Mouse (Mus musculus) lung, adult 2 months (tissue): ENCODE data around the gene Myocd.

Experiments used
- CTCF ChIP-seq: fragments of 200-500 bp; IDR thresholded peaks from 2 replicates; pipeline ENCODE4 v1.5.1; 2011; ENCODE audit warnings: mild to moderate bottlenecking, low read length, control low read depth; ENCODE audit not compliant: insufficient read depth
- POLR2A ChIP-seq: fragments of 200-500 bp; IDR thresholded peaks from 2 replicates; pipeline ENCODE4 v1.6.1; 2011; ENCODE audit warnings: low read depth, mild to moderate bottlenecking, control low read depth, low read length, borderline replicate concordance; ENCODE audit errors: extremely low read depth

- TF ChIP-seq POLR2A (no peak), CTCF (no peak)
Measured at GRCm38 (mm10) chr11:65153006-65153405, 116.8 kb downstream of the Myocd start.
